13 mouse cellular contexts compared by ENCODE assay signal in genomic region chr16:91442446-91442845, GRCm38 (mm10). TPM values are rescaled to one million over a fixed set of nuclear protein-coding genes. Genes with fewer than 3 reads are reported as not detected.
DNase-seq lines count a peak whose midpoint lies in the region; ATAC-seq lines count a peak whose summit lies in the region.
"Had no signal": no experiment of that assay in that cellular context is flagged by ENCODE, and none has a peak within 500 bp of the region (broad histone marks: within the 10 kb centered on the region; RNA-seq: fewer than 3 reads in every experiment).

No protein-coding gene starts in this region.

- H3K27ac ChIP-seq in heart, embryonic 13.5 days (replicated peaks): peak overlapping the region; percentile 53

- 53% methylated on average over 4 of the region's 4 CpGs for WGBS in heart, embryonic 13.5 days

- no peak overlapping the region for H3K9ac ChIP-seq in heart, embryonic 13.5 days

- H3K4me1 ChIP-seq in heart, embryonic 13.5 days: peaks cover 30% of the 10 kb centered on the region

- no peak for ATAC-seq in heart, embryonic 13.5 days (ENCODE audit: extremely low read depth, insufficient number of reproducible peaks, low FRiP score, low TSS enrichment)
- peak; percentile 65 for ATAC-seq in erythroid progenitor cell, adult 5-6 weeks (replicated peaks; ENCODE audit: low FRiP score, poor library complexity, severe bottlenecking)
- peak; percentile 58 for ATAC-seq in megakaryocyte-erythroid progenitor cell, adult 5-6 weeks (replicated peaks; ENCODE audit: low FRiP score, low TSS enrichment, poor library complexity, severe bottlenecking)
- ATAC-seq: hindbrain, embryonic 16.5 days had no signal

- H3K27me3 ChIP-seq in heart, embryonic 13.5 days (replicated peaks): no peaks in the 10 kb centered on the region

- no peaks in the 10 kb centered on the region for H3K36me3 ChIP-seq in heart, embryonic 13.5 days

- no peaks in the 10 kb centered on the region; the same call in 1 of the 2 replicates for H3K9me3 ChIP-seq in heart, embryonic 13.5 days

- no peak overlapping the region for H3K4me2 ChIP-seq in heart, embryonic 13.5 days
- H3K4me2 ChIP-seq: midbrain, embryonic 11.5 days had no signal

- H3K4me3 ChIP-seq in heart, embryonic 13.5 days: no peak overlapping the region

- DNase-seq in heart, adult 18-20 months: no peak
- peak; percentile 69 for DNase-seq in CD4-positive, CD25-positive, alpha-beta regulatory T cell, adult 2 months (ENCODE audit: low read depth, low spot score)
- DNase-seq in adrenal gland, postnatal 4 days (ENCODE audit: low spot score in 2 of 2): no peak
- no peak for DNase-seq in retina, postnatal 1 day
- DNase-seq in urinary bladder, postnatal 14 days (ENCODE audit: low spot score): no peak

RNA-seq across cellular contexts. Expression of gene Il10rb, which starts 36.5 kb away (rescaled TPM):
- 44.8 and 48.9 TPM in 2 replicates for polyA plus RNA-seq in heart, embryonic 13.5 days (2015; fragmentation: Nextera tagmentation; extraction: Ambion mirVana)
- 100 to 1,000 TPM; 115 to 133 TPM for total RNA-seq in heart, adult 18-20 months (2021)
- total RNA-seq in erythroid progenitor cell, adult 5-6 weeks (2015; ENCODE audit: low replicate concordance): 21.8 and 37.8 TPM in 2 replicates
- 20.5 and 33.1 TPM in 2 replicates for total RNA-seq in erythroid progenitor cell, adult 5-6 weeks (2017; ENCODE audit: low replicate concordance)
- total RNA-seq in megakaryocyte-erythroid progenitor cell, adult 5-6 weeks (2014; fragmentation: Nextera tagmentation): 17.3 and 20.6 TPM in 2 replicates
- total RNA-seq in megakaryocyte-erythroid progenitor cell, adult 5-6 weeks (2017): 23.1 and 29.0 TPM in 2 replicates
- total RNA-seq in adrenal gland, postnatal 4 days (2021): 100 to 1,000 TPM; 115 to 126 TPM

RNA-seq across cellular contexts. Expression of gene Ifnar1, which starts 42.6 kb away (rescaled TPM):
- polyA plus RNA-seq in heart, embryonic 13.5 days (2015; fragmentation: Nextera tagmentation; extraction: Ambion mirVana): 33.1 and 37.9 TPM in 2 replicates
- 10 to 100 TPM; 19.0 to 23.1 TPM for total RNA-seq in heart, adult 18-20 months (2021)
- total RNA-seq in erythroid progenitor cell, adult 5-6 weeks (2015; ENCODE audit: low replicate concordance): 31.9 and 32.1 TPM in 2 replicates
- total RNA-seq in erythroid progenitor cell, adult 5-6 weeks (2017; ENCODE audit: low replicate concordance): 38.1 and 46.3 TPM in 2 replicates
- 16.3 and 19.6 TPM in 2 replicates for total RNA-seq in megakaryocyte-erythroid progenitor cell, adult 5-6 weeks (2014; fragmentation: Nextera tagmentation)
- total RNA-seq in megakaryocyte-erythroid progenitor cell, adult 5-6 weeks (2017): 22.2 and 22.7 TPM in 2 replicates
- total RNA-seq in adrenal gland, postnatal 4 days (2021): 10 to 100 TPM; 87.7 to 92.9 TPM

RNA-seq across cellular contexts. Expression of gene Gm21970, which starts 50.9 kb away (rescaled TPM):
- polyA plus RNA-seq in heart, embryonic 13.5 days (2015; fragmentation: Nextera tagmentation; extraction: Ambion mirVana): not detected in 2 replicates
- total RNA-seq in heart, adult 18-20 months (2021): not detected
- total RNA-seq in erythroid progenitor cell, adult 5-6 weeks (2015; ENCODE audit: low replicate concordance): 4.7 and 12.6 TPM in 2 replicates
- not detected in 2 replicates for total RNA-seq in erythroid progenitor cell, adult 5-6 weeks (2017; ENCODE audit: low replicate concordance)
- 7.6 TPM in 1 of 2 replicates, not detected in the other for total RNA-seq in megakaryocyte-erythroid progenitor cell, adult 5-6 weeks (2014; fragmentation: Nextera tagmentation)
- not detected in 2 replicates for total RNA-seq in megakaryocyte-erythroid progenitor cell, adult 5-6 weeks (2017)
- total RNA-seq in adrenal gland, postnatal 4 days (2021): under 1 TPM in 1 of 2 experiments, not detected in 1; 0.59 TPM
- total RNA-seq: common myeloid progenitor, adult 5-6 weeks; left cerebral cortex, adult 8-10 months had no signal
- polyA plus RNA-seq: C2C12; hindbrain, embryonic 16.5 days; midbrain, embryonic 11.5 days had no signal
